Mouse (Mus musculus) cerebellum, adult 2 months (tissue): ENCODE measurements around the gene Wdr62. TPM values are rescaled to one million over a fixed set of nuclear protein-coding genes. Genes with fewer than 3 reads are reported as not detected.

Source experiments
- DNase-seq, 2 experiments: peaks; one replicate each; pipeline ENCODE4 v3.0.0; 2021
- H3K27ac ChIP-seq: fragments of 200-500 bp; 2 replicates; pipeline ENCODE4 v1.5.1; 2012; ENCODE audit warnings: low read length, control low read depth, inconsistent platforms; ENCODE audit not compliant: insufficient read depth
- H3K27me3 ChIP-seq: fragments of 200-500 bp; 2 replicates; pipeline ENCODE4 v1.6.1; 2012; ENCODE audit warnings: inconsistent platforms, mild to moderate bottlenecking, low read length, moderate library complexity; ENCODE audit not compliant: control insufficient read depth, insufficient read depth
- H3K4me1 ChIP-seq: fragments of 200-500 bp; 2 replicates; pipeline ENCODE4 v1.6.1; 2011; ENCODE audit warnings: low read length; ENCODE audit not compliant: control insufficient read depth, insufficient read depth
- H3K4me3 ChIP-seq: fragments of 200-500 bp; replicated peaks from 2 replicates; pipeline ENCODE3; 2011; ENCODE audit warnings: mild to moderate bottlenecking, low read depth, low read length, control low read depth; ENCODE audit not compliant: insufficient read depth
- CTCF ChIP-seq: fragments of 200-500 bp; IDR thresholded peaks from 2 replicates; pipeline ENCODE4 v1.5.1; 2011; ENCODE audit warnings: low read depth, mild to moderate bottlenecking, control low read depth, low read length, moderate library complexity, borderline replicate concordance; ENCODE audit not compliant: insufficient read depth
- POLR2A ChIP-seq: fragments of 200-500 bp; IDR thresholded peaks from 2 replicates; pipeline ENCODE4 v1.6.1; 2011; ENCODE audit warnings: low read length, control low read depth, borderline replicate concordance; ENCODE audit not compliant: insufficient read depth
- WGBS: fragments of 180-500 bp; shearing (Covaris S2); methylation state at CpG from one replicate; pipeline ENCODE4 v1.1.7; 2018; 5-methylcytosine and 5-hydroxymethylcytosine counted together
- polyA plus RNA-seq: library from polyadenylated mRNA; depleted of rRNA; stranded (reverse); fragments of >200 nt; gene quantifications from 2 replicates; pipeline ENCODE4 v1.2.3, GENCODE M21; 2012

The Wdr62 gene
- polyA plus RNA-seq, 1 experiment, result 3.8 TPM

DNA sequence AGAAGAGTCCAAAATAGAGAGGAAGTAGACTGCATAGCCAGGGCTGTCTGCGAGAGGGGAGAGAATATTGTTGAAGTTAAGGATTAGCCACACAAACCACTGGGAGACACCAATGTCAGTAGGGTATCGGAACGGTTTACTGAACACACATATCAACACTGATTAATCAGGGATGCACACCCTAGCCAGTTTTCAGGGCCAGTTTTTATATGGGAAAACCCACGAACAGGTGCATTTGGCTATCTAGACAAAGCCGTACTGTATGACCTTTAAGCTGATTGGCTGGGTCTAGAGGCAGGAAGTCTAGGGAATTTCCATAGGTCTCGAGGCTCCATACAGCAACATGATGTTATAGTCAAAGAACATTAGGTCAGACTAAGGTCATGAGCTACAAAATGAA lies 42.6 kb upstream of the Wdr62 start:
- Histone ChIP-seq H3K27me3 (no peaks in the 10 kb centered on the region), H3K27ac (no peak overlapping the region), H3K4me1 (peaks cover 13% of the 10 kb centered on the region), H3K4me3 (no peak overlapping the region)
- DNase-seq, result no peak
- 14% methylated on average over 6 of the region's 6 CpGs for WGBS
- TF ChIP-seq CTCF (no peak), POLR2A (no peak)

DNA sequence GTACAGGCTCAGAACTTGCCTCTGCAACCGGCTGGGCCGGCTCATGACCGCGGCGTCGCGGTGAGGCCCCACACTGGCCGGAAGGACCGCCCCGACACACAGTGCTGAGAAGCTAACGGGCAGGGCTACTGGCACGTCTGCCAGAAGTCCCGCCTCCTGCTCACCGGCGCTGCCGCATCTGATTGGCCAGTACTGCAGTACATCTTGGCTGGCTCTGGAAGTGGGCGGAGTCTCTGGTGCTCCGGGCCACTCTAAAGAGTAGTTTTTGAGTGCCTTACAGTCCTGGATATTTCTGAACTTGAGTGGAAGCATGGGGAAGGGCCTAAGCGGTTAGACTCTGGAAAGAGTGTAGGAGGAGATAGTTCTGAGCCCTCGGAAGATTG lies 42.1 kb upstream of the Wdr62 start:
- Histone ChIP-seq H3K27me3 (no peaks in the 10 kb centered on the region), H3K4me1 (peaks cover 13% of the 10 kb centered on the region), H3K4me3 (peak overlapping the region; percentile 78), H3K27ac (peak overlapping the region; percentile 75)
- under 1% methylated on average over 20 of the region's 20 CpGs for WGBS
- TF ChIP-seq POLR2A (peak; percentile 84), CTCF (no peak)
- peak; percentile 98 to 99 for DNase-seq

DNA sequence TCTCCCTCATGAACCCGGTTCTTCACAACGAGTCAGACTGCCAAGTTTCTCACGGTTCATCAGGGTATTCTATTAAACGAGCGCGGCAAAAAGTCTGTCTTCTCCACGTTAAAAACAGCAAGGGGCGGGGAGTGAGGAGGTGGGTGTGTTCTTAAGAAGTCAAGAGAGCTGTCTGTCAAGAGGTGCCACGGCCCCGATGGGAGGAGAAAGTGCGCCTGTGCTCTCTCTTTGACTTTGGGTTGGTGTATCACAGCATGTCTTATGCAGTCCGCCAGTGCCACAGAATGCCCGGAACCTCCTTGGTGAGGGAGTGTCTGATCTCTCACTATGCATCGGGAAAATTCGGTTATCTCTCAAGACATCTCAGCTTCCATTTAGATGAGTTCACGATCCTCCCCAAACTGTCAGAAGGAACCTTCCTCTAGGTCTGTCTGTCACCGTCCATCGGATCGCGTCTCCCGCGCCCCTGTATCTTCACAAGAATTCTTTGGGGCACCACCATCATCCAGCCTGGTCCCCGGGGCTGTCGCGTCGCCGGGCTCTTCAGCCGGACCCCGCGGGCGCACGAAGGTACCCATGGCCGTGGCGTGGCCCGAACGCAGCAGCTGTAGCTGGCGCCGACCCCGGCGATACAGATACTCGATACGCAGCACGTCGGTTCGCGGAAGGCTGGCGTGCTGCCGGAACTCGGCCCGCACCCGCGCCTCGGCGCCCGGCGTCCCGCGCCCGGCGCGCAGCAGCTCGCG lies 41.5 kb upstream of the Wdr62 start, which contains the start of gene E130208F15Rik:
Gene E130208F15Rik, plus strand, starts transcription at position 202 of the 746 bp plus-strand sequence.
- peak; percentile 79 to 85 for DNase-seq
- Histone ChIP-seq H3K27me3 (no peaks in the 10 kb centered on the region), H3K4me1 (peaks cover 13% of the 10 kb centered on the region), H3K27ac (peak within 1 kb of the TSS; percentile 75), H3K4me3 (peak within 1 kb of the TSS; percentile 78)
- WGBS, result under 1% methylated on average over 63 of the region's 63 CpGs
- TF ChIP-seq CTCF (no peak), POLR2A (peak; percentile 86; the same call in 1 of the 2 replicates)

DNA sequence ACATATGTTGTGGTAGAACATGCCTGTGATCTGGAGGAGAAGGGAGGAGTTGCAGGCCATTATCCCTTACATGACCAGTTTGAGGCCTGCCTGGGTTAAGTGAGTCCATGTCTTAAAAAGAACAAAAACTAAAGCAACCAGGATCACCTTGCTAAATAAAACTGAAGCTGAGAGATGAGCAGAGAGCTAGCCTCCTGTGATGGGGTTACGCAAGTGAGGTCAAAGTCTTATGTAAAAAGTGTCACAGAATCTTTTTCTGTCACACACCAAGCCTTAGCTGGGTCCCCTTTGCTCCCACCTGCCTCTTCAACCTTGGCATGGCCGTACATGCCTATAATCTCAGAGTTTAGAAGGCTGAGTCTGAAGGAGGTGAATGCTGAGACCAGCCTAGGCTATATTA lies 40.7 kb upstream of the Wdr62 start:
- no peak for DNase-seq
- H3K27ac ChIP-seq, result peak overlapping the region; percentile 36; the same call in 1 of the 2 replicates
- H3K27me3 ChIP-seq, result no peaks in the 10 kb centered on the region
- H3K4me1 ChIP-seq, result peaks cover 12% of the 10 kb centered on the region
- peak overlapping the region; percentile 78 for H3K4me3 ChIP-seq
- whole genome bisulfite sequencing, result 72% methylated on average over 2 of the region's 2 CpGs
- TF ChIP-seq POLR2A (no peak), CTCF (no peak)

DNA sequence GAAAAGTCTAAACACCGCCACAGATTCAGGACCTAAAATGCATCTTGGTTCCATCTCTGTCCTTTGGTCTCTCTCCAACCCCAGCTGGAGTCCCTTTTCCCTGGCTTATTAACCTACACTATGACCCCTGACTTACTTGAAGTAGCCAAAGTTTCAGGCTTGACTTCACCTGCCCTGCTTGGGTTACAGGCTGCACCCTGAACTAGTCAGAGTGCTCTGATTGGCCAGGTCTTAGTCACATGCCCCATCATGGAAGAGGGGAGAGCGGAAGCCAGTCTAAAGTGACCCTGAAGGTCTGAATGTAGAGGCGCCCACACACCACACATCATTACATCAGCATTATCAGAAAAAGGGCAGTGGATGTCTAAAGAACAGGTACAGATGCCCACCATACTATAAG lies 37.9 kb upstream of the Wdr62 start:
- Histone ChIP-seq H3K27me3 (no peaks in the 10 kb centered on the region), H3K27ac (no peak overlapping the region), H3K4me3 (no peak overlapping the region), H3K4me1 (peaks cover 26% of the 10 kb centered on the region)
- TF ChIP-seq POLR2A (no peak), CTCF (no peak)
- 94% methylated on average over 3 of the region's 3 CpGs for WGBS
- no peak for DNase-seq

DNA sequence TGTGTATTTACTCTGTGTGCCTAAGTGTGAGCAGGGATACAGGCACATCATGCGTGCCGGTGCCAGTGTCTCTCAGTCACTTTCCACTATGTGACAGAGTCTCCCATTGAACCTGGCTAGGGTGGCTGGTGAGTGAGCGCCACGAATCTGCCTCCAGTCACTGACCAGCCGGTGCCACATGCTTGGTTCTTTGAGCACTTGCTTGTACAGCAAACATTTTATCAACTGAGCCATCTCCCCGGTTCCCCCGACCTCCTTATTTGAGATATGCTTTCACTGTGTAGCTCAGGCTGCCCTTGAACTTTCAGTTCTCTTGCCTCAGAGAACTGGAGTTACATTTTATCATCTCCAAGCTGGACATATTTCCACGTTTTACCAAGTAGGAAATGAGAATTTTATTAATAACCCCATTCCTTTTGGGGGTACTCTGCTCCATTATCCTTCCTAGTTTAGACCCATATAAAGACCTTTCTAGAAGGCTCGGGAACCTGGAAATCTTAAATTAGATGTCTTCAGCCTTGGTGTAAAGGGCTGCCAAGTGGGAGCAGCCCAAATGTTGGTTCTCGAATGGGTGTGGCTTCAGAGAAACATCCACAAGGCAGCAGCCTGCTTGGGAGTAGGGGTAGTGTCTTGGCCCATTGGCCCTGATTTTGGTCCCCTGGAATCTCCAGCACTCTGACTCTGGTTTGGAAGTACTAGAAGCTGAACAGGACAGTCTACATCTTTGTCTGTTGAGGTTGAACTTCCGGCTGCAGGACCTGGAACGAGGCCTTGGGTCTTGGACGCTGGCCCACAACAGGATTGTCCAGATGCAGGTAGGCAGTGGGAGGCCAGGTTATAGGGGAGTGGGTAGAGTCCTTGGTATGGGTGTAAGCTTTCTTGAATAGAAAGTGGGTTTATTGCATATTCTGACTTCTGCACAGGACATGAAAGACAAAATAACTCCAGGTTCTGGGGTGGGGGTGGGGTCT lies 35.6 kb upstream of the Wdr62 start:
- Histone ChIP-seq H3K4me3 (no peak overlapping the region), H3K4me1 (peaks cover 26% of the 10 kb centered on the region), H3K27ac (peak overlapping the region; percentile 60; the same call in 1 of the 2 replicates), H3K27me3 (no peaks in the 10 kb centered on the region)
- TF ChIP-seq CTCF, result no peak
- no peak for TF ChIP-seq POLR2A
- no peak for DNase-seq
- 66% methylated on average over 13 of the region's 13 CpGs for WGBS

DNA sequence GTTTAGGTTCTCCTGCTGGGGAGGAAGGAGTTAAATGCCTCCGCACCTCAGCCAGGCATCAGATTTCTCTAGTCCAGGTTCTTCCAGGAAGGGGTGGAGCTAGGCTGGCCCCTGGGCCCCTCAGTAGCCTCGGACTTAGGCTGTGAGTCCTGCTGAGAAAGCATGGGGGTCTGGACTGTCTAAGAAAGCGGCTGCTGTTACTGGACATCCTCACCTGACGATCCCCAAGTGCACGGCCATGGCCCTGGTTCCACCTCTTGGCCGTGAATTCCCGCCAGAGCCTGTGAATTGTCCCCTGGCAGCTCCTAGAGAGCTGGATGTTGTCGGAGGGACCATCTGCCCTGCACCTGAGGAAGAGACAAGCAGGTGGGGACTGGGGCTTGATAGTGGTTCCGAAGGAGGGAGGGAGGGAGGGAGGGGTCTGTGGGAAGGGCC lies 34.5 kb upstream of the Wdr62 start, which contains the start of gene Syne4:
Gene Syne4, plus strand, starts transcription at position 87 of the 435 bp plus-strand sequence.
- peaks cover 30% of the 10 kb centered on the region for H3K4me1 ChIP-seq
- peak within 1 kb of the TSS; percentile 60; the same call in 1 of the 2 replicates for H3K27ac ChIP-seq
- H3K27me3 ChIP-seq, result no peaks in the 10 kb centered on the region
- no peak for TF ChIP-seq POLR2A
- no peak for TF ChIP-seq CTCF
- WGBS, result 7% methylated on average over 9 of the region's 9 CpGs
- H3K4me3 ChIP-seq, result peak within 1 kb of the TSS; percentile 24
- peak; percentile 51 to 54 for DNase-seq

DNA sequence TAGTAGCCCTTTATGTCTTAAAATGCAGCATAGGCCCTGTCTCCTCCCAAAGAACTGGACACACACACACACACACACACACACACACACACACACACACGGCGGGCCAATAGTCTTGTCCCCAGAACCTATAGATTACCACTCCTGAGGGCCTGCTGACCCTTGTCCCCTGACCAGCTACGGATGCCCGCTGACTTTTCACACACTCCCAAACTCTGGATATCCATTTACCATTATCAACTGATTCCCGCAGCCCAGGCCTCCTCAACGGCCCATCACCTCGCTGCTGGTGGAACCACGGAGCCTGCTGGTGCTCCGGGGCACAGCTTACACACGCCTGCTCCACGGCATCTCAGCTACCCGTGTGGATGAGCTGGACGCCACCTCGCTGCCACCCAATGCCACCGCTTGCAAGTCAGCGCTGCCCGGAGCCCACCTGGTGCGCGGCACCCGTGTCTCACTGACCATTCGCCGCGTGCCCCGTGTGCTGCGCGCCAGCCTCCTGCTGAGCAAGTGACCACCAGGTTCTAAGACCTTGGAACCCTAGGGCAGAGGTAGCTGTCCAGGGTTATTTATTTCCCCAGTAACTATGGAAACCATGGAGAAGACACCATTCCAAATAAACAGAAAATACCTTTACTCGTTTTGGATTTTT lies 33.6 kb upstream of the Wdr62 start:
- no peak overlapping the region for H3K4me3 ChIP-seq
- DNase-seq, result no peak
- H3K27ac ChIP-seq, result no peak overlapping the region
- no peaks in the 10 kb centered on the region for H3K27me3 ChIP-seq
- 56% methylated on average over 27 of the region's 27 CpGs for WGBS
- H3K4me1 ChIP-seq, result peaks cover 25% of the 10 kb centered on the region
- TF ChIP-seq CTCF (no peak), POLR2A (no peak)
